Mouse (Mus musculus) kidney, embryonic 14.5 days (tissue): ENCODE data around the gene Ciz1. TPM values are rescaled to one million over a fixed set of nuclear protein-coding genes. Genes with fewer than 3 reads are reported as not detected.

Experiments used
- ATAC-seq: fragments of 200-750 bp; cut with Nextera tagmentation; 2 replicates; pipeline ENCODE4 v1.8.0; 2017; ENCODE audit warnings: moderate number of reproducible peaks, mild to moderate bottlenecking, moderate TSS enrichment, moderate library complexity; ENCODE audit not compliant: low FRiP score, low TSS enrichment
- H3K27ac ChIP-seq: fragments of 300-500 bp; sonication (generic); 2 replicates; pipeline ENCODE4 v1.5.1; 2014; ENCODE audit warnings: low read depth, mild to moderate bottlenecking, low read length, moderate library complexity, mixed read lengths
- H3K27me3 ChIP-seq: fragments of 300-500 bp; sonication (generic); 2 replicates; pipeline ENCODE4 v1.6.1; 2014; ENCODE audit warnings: mild to moderate bottlenecking, low read length; ENCODE audit not compliant: control insufficient read depth, insufficient read depth
- H3K36me3 ChIP-seq: fragments of 300-500 bp; sonication (generic); 2 replicates; pipeline ENCODE4 v1.6.1; 2014; ENCODE audit warnings: low read length, mixed read lengths; ENCODE audit not compliant: control insufficient read depth, insufficient read depth
- H3K4me1 ChIP-seq: fragments of 300-500 bp; sonication (generic); 2 replicates; pipeline ENCODE4 v1.6.1; 2014; ENCODE audit warnings: low read length, mixed read lengths; ENCODE audit not compliant: control insufficient read depth, insufficient read depth
- H3K4me2 ChIP-seq: fragments of 300-500 bp; sonication (generic); replicated peaks from 2 replicates; pipeline ENCODE4 v1.6.1; 2014; ENCODE audit warnings: low read depth, mild to moderate bottlenecking, low read length
- H3K4me3 ChIP-seq: fragments of 300-500 bp; sonication (generic); 2 replicates; pipeline ENCODE4 v1.5.1; 2014; ENCODE audit warnings: mild to moderate bottlenecking, low read length
- H3K9ac ChIP-seq: fragments of 300-500 bp; sonication (generic); 2 replicates; pipeline ENCODE4 v1.6.1; 2014; ENCODE audit warnings: low read depth, mild to moderate bottlenecking, low read length, moderate library complexity
- H3K9me3 ChIP-seq: fragments of 300-500 bp; sonication (generic); 2 replicates; pipeline ENCODE4 v1.6.1; 2016; ENCODE audit warnings: low read length; ENCODE audit not compliant: control insufficient read depth
- WGBS: fragments of 180-500 bp; shearing (Covaris S2); extraction: QIAGEN DNeasy Blood & Tissue Kit; methylation state at CpG from one replicate; pipeline ENCODE4 v1.1.7; 2014; 5-methylcytosine and 5-hydroxymethylcytosine counted together
- polyA plus RNA-seq: library from polyadenylated mRNA; unstranded; fragments of >200 nt; fragmentation: Nextera tagmentation; extraction: Ambion mirVana; gene quantifications from 2 replicates; pipeline ENCODE4 v1.2.1, GENCODE M21; 2014

The Ciz1 gene
- polyA plus RNA-seq, 1 experiment from 2014 or later: 50.3 TPM

DNA sequence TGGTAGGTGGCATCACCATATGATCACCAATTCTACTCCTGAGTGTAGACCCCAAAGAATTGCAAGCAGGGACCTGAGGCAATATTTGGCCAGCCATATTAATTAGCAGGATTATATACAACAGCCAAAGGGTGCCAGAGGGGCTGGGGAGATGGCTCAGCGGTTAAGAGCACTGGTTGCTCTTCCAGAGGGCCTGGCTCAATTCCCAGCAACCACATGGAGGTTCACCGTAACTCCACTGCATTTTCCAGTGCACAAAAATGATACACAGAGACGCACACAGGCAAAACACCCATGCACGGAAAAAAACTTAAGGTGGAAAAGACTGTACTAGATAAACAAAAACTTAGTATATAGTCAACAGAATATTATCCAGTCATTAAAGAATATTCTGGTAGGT is 24.9 kb upstream of the Ciz1 start:
- Histone ChIP-seq H3K9ac (no peak overlapping the region), H3K27ac (no peak overlapping the region), H3K4me1 (0 out of 2 replicates have a peak, but pooled peaks cover 5% of the 10 kb centered on the region), H3K36me3 (no peaks in the 10 kb centered on the region), H3K4me2 (no peak overlapping the region), H3K27me3 (no peaks in the 10 kb centered on the region), H3K4me3 (no peak overlapping the region), H3K9me3 (no peaks in the 10 kb centered on the region)
- WGBS: 87% methylated on average over 4 of the region's 4 CpGs
- ATAC-seq: no peak

DNA sequence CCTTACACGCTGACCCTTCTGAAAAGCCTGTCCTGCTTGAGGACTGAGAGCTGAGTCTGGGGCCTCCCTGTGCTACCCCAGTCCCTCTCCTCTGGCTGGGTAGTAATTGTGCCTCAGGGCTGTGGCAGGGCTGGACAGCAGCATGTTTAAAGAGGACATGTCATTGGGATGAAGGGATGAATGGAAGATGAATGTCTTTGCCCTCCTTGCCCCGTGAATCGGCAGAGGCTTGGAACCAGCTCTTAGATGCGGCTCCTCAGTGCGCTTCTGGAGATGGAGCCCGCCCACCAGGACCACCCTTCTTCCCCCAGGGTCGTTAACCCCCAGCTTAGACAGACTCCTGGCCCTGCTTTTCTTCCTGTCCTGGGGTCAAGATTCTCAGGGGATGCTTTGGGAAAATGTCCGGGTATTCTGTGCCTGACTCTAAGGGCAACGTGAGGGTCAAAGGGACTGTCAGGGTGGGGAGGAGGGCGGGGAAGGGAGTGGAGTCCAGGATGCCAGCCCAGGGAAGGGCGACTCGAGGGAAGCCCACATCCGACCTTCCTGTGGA is 23.1 kb upstream of the Ciz1 start:
- Histone ChIP-seq H3K9me3 (no peaks in the 10 kb centered on the region), H3K4me3 (no peak overlapping the region), H3K4me1 (0 out of 2 replicates have a peak, but pooled peaks cover 5% of the 10 kb centered on the region), H3K27me3 (no peaks in the 10 kb centered on the region), H3K27ac (no peak overlapping the region), H3K9ac (no peak overlapping the region), H3K4me2 (no peak overlapping the region), H3K36me3 (no peaks in the 10 kb centered on the region)
- no peak for ATAC-seq
- 17% methylated on average over 13 of the region's 13 CpGs for WGBS

DNA sequence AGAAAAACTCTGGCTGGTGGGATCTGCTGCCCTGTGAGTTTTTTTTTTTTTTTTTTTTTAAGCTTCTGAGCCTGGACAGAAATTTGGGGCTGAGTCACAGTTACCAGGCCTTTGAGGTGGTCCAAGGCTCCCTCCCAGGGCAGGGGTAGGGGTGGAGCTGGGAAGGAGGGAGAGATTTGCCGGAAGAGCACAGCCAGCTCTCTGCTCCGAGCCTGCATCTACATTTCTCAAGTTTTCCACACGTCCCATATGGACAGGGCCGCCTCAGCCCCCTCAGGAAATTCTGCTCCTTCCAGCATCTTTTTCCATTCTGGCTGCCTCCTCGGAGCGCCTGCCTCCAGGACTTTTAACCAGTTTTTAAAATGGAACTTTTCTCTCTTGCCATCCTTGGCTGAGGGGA is 22.6 kb upstream of the Ciz1 start:
- Histone ChIP-seq H3K36me3 (peaks cover 4% of the 10 kb centered on the region; the same call in 1 of the 2 replicates), H3K4me2 (no peak overlapping the region), H3K27ac (0 out of 2 replicates have a peak overlapping the region, but pooled peaks have one; percentile 24), H3K4me1 (0 out of 2 replicates have a peak, but pooled peaks cover 5% of the 10 kb centered on the region), H3K9ac (no peak overlapping the region), H3K4me3 (no peak overlapping the region), H3K27me3 (no peaks in the 10 kb centered on the region), H3K9me3 (no peaks in the 10 kb centered on the region)
- 32% methylated on average over 6 of the region's 6 CpGs for WGBS
- no peak for ATAC-seq

DNA sequence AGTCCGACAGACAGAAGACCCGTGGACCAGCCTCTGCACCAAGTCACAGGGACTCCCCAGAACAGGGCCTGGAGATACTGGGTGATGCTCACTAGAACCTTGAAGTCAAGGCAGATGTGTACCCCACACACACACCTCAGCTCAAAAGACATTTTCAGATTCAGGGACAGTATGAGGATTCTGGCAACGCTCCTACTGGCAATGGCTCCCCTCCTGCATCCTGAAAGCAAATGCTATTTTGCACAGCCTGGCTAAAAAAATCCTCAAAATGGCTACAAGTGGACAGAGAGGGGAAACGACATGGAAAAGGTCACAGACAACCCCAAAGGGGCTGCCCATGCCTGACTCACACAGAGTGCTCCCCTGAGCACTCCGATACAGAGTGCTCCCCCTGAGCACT is 20.0 kb upstream of the Ciz1 start:
- Histone ChIP-seq H3K4me3 (no peak overlapping the region), H3K4me2 (no peak overlapping the region), H3K36me3 (peaks cover 4% of the 10 kb centered on the region; the same call in 1 of the 2 replicates), H3K9ac (no peak overlapping the region), H3K27me3 (no peaks in the 10 kb centered on the region), H3K4me1 (peaks cover 10% of the 10 kb centered on the region; the same call in 1 of the 2 replicates), H3K9me3 (no peaks in the 10 kb centered on the region), H3K27ac (no peak overlapping the region)
- no peak for ATAC-seq
- WGBS: 86% methylated on average over 5 of the region's 5 CpGs

DNA sequence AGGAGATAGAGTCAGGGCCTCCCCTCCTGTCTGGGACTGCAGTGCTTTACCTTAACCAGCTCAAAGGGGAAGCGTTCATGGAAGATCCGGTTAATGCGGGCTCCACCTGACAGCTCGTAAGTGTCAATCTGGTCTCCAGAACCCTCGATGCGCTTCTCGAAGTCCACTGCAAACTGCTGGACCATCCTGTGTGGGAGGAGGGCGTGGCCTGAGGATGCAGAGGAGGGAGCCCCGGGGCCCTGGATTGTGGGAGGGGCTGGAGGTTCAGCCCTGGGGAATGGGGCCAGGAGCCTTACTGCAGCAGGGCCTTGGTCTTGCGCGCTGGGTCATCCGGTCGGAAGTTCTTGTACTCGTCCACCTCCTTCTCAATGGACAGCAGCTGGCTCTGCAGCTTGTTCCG is 16.2 kb upstream of the Ciz1 start:
- peaks cover 4% of the 10 kb centered on the region; the same call in 1 of the 2 replicates for H3K36me3 ChIP-seq

DNA sequence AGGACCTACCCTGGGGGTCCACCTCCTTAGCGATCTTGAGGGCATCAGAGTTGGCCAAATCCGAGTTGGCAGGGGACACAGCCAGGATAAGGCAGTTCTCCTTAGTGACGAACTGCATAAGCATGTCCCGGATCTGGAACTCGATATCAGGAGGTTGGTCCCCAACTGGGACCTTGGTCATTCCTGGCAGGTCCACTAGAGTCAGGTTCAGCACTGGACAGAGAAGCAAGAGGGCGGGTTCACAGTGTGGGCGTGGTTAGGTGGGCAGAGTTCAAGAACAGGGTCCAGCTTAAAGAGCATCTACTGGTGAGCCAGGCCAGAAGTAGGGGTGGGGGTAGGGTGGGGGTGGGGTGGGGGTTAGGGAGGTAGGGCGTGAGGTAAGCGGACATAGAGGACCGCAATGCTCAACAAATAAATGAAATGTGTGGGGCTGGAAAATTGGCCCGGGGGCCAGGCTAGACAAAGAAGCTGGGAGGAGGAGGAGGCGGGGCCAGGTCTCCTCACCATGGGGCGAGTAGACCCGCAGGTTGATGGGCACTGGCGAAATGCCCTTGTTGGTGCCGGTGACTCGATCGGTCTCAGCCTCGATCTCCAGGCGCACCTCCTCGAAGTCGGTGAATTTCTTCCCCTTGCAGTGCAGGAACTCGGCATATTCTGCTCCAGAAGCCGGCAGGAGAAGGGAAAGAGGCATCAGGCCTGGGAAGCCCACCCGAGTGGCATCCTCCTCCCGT is 12.1 kb upstream of the Ciz1 start:
- no peak for ATAC-seq
- no peak overlapping the region for H3K27ac ChIP-seq

More for the DNA sequence above, 16.2 kb upstream of the Ciz1 start:
- Histone ChIP-seq H3K4me2 (no peak overlapping the region; the same call in 1 of the 2 replicates), H3K27me3 (no peaks in the 10 kb centered on the region), H3K9ac (no peak overlapping the region), H3K4me3 (no peak overlapping the region), H3K27ac (no peak overlapping the region), H3K4me1 (peaks cover 5% of the 10 kb centered on the region; the same call in 1 of the 2 replicates), H3K9me3 (no peaks in the 10 kb centered on the region)
- ATAC-seq: peak; percentile 50; the same call in 1 of the 2 replicates
- 39% methylated on average over 15 of the region's 15 CpGs for WGBS

DNA sequence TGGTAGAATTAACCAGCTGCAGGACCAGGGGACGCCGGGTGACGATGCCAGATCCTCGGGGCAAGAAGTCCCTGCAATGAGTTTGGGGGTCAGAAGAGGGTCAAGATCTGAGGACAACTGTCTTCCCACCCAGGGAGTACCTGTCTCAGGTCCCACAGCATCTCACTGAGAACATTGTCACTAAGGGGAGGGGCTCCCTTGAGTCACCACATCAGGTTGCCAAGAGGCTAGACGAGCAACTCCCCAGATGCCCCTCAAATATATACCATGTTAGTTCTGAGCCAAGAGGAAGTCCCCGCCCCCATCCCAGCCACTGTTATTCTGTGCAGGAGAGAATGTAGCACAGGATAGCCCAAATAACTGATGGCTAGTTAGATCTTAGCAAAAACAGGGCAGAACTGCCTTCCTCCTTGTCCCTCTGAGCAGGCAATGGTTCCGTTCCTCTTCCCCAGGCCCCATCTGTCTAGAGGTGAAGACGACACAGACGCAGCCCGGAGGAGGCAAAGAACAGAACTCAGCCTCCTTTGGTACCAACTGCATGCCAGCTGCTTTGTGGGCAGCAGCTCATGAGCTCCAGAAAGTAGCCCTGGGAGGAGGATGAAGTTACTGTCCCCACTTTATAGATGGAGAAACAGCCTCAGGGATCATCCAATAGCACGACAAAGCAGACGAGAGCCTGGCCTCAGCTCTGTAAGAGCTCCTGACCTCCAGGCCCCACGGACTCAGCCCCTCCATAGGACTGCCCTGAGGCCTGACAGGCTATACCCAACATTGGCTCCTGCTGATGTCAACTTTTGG is 11.1 kb upstream of the Ciz1 start:
- WGBS: 82% methylated on average over 13 of the region's 13 CpGs
- no peak for ATAC-seq
- no peaks in the 10 kb centered on the region for H3K36me3 ChIP-seq

More for the DNA sequence above, 12.1 kb upstream of the Ciz1 start:
- Histone ChIP-seq H3K36me3 (no peaks in the 10 kb centered on the region), H3K27me3 (no peaks in the 10 kb centered on the region), H3K4me1 (peaks cover 5% of the 10 kb centered on the region; the same call in 1 of the 2 replicates), H3K4me2 (no peak overlapping the region), H3K9ac (no peak overlapping the region), H3K9me3 (no peaks in the 10 kb centered on the region), H3K4me3 (no peak overlapping the region)
- 44% methylated on average over 26 of the region's 26 CpGs for WGBS

DNA sequence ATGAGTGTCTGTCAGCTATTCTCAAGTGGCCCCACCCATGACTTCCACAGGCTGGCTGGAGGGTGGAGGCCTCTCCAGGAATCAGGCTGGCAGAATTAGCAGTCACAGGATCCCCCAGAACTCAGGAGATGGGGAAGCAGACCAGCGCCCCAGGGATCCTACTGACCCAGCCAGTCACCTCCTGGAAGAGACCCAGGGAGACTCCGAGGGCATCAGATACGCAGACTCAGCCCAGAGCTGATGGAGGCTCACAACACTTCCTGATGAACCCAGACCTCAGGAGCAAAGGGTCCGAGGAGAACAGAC is 10.5 kb upstream of the Ciz1 start:
- no peak overlapping the region for H3K4me2 ChIP-seq
- 75% methylated on average over 4 of the region's 4 CpGs for WGBS
- no peak overlapping the region for H3K27ac ChIP-seq
- no peaks in the 10 kb centered on the region for H3K9me3 ChIP-seq
- no peak for ATAC-seq
- H3K27me3 ChIP-seq: no peaks in the 10 kb centered on the region
- H3K36me3 ChIP-seq: no peaks in the 10 kb centered on the region
- H3K4me3 ChIP-seq: no peak overlapping the region
- no peaks in the 10 kb centered on the region for H3K4me1 ChIP-seq
- H3K9ac ChIP-seq: no peak overlapping the region

More for the DNA sequence above, 11.1 kb upstream of the Ciz1 start:
- 0 out of 2 replicates have a peak, but pooled peaks cover 2% of the 10 kb centered on the region for H3K4me1 ChIP-seq
- no peak overlapping the region for H3K4me3 ChIP-seq
- H3K27me3 ChIP-seq: no peaks in the 10 kb centered on the region
- H3K9ac ChIP-seq: no peak overlapping the region
- H3K4me2 ChIP-seq: no peak overlapping the region
- no peaks in the 10 kb centered on the region for H3K9me3 ChIP-seq
- H3K27ac ChIP-seq: no peak overlapping the region
